8 mouse cellular contexts compared by ENCODE assay signal in genomic region chr1:192722147-192722546, GRCm38 (mm10). TPM values are rescaled to one million over a fixed set of nuclear protein-coding genes. Genes with fewer than 3 reads are reported as not detected.
DNase-seq lines count a peak whose midpoint lies in the region; ATAC-seq lines count a peak whose summit lies in the region.

No protein-coding gene starts in this region.

- 29% methylated on average over 5 of the region's 5 CpGs for WGBS in forebrain, embryonic 13.5 days

- DNase-seq in CD4-positive, CD25-positive, alpha-beta regulatory T cell, adult 2 months (ENCODE audit: low read depth, low spot score): peak; percentile 58
- peak; percentile 32 for DNase-seq in A20 (ENCODE audit: low read depth, low spot score)
- peak; percentile 85 for DNase-seq in brain, adult 2 months (ENCODE audit: low read depth, low spot score)
- peak; percentile 45 to 89 for DNase-seq in kidney, postnatal 36 days
- DNase-seq in lung, adult 18-20 months: peak; percentile 22 to 35
- peak; percentile 87 for DNase-seq in right cerebral cortex, postnatal 4 days

- no peaks in the 10 kb centered on the region for H3K4me1 ChIP-seq in forebrain, embryonic 13.5 days

- no peak overlapping the region for H3K4me2 ChIP-seq in forebrain, embryonic 13.5 days

- H3K9me3 ChIP-seq in forebrain, embryonic 13.5 days (replicated peaks): no peaks in the 10 kb centered on the region

- H3K27me3 ChIP-seq in forebrain, embryonic 13.5 days: no peaks in the 10 kb centered on the region

- H3K36me3 ChIP-seq in forebrain, embryonic 13.5 days (ENCODE audit: poor library complexity, severe bottlenecking): no peaks in the 10 kb centered on the region

- no peak overlapping the region for H3K9ac ChIP-seq in forebrain, embryonic 13.5 days

- H3K27ac ChIP-seq in forebrain, embryonic 13.5 days: no peak overlapping the region

- H3K4me3 ChIP-seq in forebrain, embryonic 13.5 days: no peak overlapping the region

- no peak for ATAC-seq in CD4-positive, CD25-positive, alpha-beta regulatory T cell, adult 4 months
- ATAC-seq in forebrain, embryonic 13.5 days: 0 out of 2 replicates have a peak, but pooled peaks have one; percentile 44

RNA-seq across cellular contexts. Expression of gene Hhat, which starts 48.9 kb away (rescaled TPM):
- 1 to 10 TPM; 2.9 to 3.7 TPM for polyA plus RNA-seq in CD4-positive, CD25-positive, alpha-beta regulatory T cell, adult 4 months (2017; shearing (Covaris generic))
- 2.6 and 3.2 TPM in 2 replicates for polyA plus RNA-seq in forebrain, embryonic 13.5 days (2015; fragmentation: Nextera tagmentation; extraction: Ambion mirVana)

Comparison
In these comparisons a context has a peak if more than half of its experiments do, and no peak if none do; other contexts are left out.
1. DNase-seq: peak in every context shown above with its lines; median percentile 87 in right cerebral cortex, postnatal 4 days; 85 in brain, adult 2 months; 67 in kidney, postnatal 36 days; 58 in CD4-positive, CD25-positive, alpha-beta regulatory T cell, adult 2 months; 32 in A20; 28 in lung, adult 18-20 months.